Mouse (Mus musculus): Measurements from ENCODE around the gene Defa30. TPM values are rescaled to one million over a fixed set of nuclear protein-coding genes. Genes with fewer than 3 reads are reported as not detected.
"Not testable (repeated sequence)": the region's sequence is repeated elsewhere in the genome, so short reads cannot be mapped to it uniquely, and the experiment has no call there.

The Defa30 gene
- total RNA-seq (2021) (not detected), polyA plus RNA-seq (2012; rRNA removed) (not detected in 2 replicates)
- long read RNA-seq = 0 reads

DNA sequence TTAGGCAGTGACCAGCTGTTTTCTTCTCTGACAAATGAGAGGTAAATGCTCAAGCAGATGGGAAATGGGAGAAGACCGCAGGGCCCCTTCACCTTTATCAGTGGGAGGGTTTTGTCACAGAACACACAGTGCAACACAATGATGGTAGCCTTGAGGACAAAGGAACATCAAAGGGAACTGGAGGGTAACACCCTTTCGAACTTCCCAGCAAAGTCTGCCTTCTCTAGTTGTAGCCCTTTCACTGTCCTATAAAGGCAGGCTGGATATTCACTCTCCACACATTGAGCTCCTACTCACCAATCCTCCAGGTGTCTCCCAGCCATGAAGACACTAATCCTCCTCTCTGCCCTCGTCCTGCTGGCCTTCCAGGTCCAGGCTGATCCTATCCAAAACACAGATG is at the start of gene Defa30:
Gene Defa30 (plus strand): TSS at position 301 of the 400 bp plus-strand sequence.
- DNase-seq = not testable (repeated sequence)

DNA sequence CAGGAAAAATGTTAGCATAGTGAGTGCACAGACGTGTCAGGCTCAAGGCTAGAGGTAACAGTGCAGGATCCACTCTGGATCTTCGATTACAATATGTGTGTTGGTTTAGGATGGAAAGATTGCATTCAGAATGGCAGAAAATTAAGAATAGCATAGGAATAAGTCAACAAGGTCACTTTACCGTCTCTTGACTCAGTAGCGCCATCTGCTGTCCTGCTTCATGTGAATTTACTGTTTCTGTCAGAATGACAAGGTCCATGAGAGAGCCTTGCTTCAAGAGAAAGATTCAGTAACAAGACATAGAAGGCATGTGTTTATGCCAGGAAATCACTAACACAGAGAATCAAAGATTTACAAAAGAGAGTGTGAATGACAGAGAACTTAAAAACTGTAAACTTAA is 41.3 kb upstream of the Defa30 start:
- DNase-seq = peak; percentile 19

GRCm38 (mm10) chr8:21095950-21096349 is 38.5 kb upstream of the Defa30 start, which contains the start of gene Gm14851:
Gene Gm14851, minus strand, starts transcription at chr8:21096050.
- DNase-seq = not testable (repeated sequence)

DNA sequence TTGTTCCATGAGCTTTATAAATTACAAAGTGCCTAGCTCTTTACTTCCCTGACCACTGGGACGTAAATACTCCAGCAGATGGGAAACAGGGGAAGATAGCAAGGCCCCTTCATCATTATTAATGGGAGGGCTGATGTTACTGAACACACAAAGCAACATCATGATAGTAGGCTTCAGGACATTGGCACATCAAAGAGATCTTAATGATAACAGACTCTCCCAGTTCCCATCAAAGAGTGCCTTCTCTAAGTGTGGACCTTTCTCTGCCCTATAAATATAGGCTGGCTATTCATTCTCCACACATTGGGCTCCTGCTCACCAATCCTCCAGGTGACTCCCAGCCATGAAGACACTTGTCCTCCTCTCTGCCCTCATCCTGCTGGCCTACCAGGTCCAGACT is 27.5 kb downstream of the Defa30 start, which contains the start of gene Defa22:
Gene Defa22 (plus strand): TSS at position 301 of the 400 bp plus-strand sequence.
- DNase-seq = not testable (repeated sequence)

Other genes starting within 250 kb of the Defa30 start
- gene Defb33, start 242.0 kb upstream of the Defa30 start, total RNA-seq (2021) = not detected
- not detected in 2 replicates for gene Defb33, start 242.0 kb upstream of the Defa30 start, polyA plus RNA-seq (2012; rRNA removed)
- gene Gm15056, start 232.0 kb upstream of the Defa30 start, total RNA-seq (2021) = not detected
- gene Gm15056, start 232.0 kb upstream of the Defa30 start, polyA plus RNA-seq (2012; rRNA removed) = not detected in 2 replicates
- not detected for gene Gm6040, start 212.6 kb upstream of the Defa30 start, total RNA-seq (2021)
- gene Gm6040, start 212.6 kb upstream of the Defa30 start, polyA plus RNA-seq (2012; rRNA removed) = not detected in 2 replicates
- not detected for gene AY761185, start 189.9 kb upstream of the Defa30 start, total RNA-seq (2021)
- not detected in 2 replicates for gene AY761185, start 189.9 kb upstream of the Defa30 start, polyA plus RNA-seq (2012; rRNA removed)
- gene Defa21, start 109.1 kb upstream of the Defa30 start, total RNA-seq (2021) = not detected
- not detected in 2 replicates for gene Defa21, start 109.1 kb upstream of the Defa30 start, polyA plus RNA-seq (2012; rRNA removed)
- not detected for gene Defa23, start 79.6 kb upstream of the Defa30 start, total RNA-seq (2021)
- not detected in 2 replicates for gene Defa23, start 79.6 kb upstream of the Defa30 start, polyA plus RNA-seq (2012; rRNA removed)
- not detected for gene Defa35, start 69.6 kb upstream of the Defa30 start, total RNA-seq (2021)
- gene Defa35, start 69.6 kb upstream of the Defa30 start, polyA plus RNA-seq (2012; rRNA removed) = not detected in 2 replicates
- gene Defa25, start 50.2 kb upstream of the Defa30 start, total RNA-seq (2021) = not detected
- gene Defa25, start 50.2 kb upstream of the Defa30 start, polyA plus RNA-seq (2012; rRNA removed) = not detected in 2 replicates
- not detected for gene Gm14851, start 38.6 kb upstream of the Defa30 start, total RNA-seq (2021)
- not detected in 2 replicates for gene Gm14851, start 38.6 kb upstream of the Defa30 start, polyA plus RNA-seq (2012; rRNA removed)
- not detected for gene Defa22, start 27.6 kb downstream of the Defa30 start, total RNA-seq (2021)
- not detected in 2 replicates for gene Defa22, start 27.6 kb downstream of the Defa30 start, polyA plus RNA-seq (2012; rRNA removed)
- gene Defa31, start 57.0 kb downstream of the Defa30 start, total RNA-seq (2021) = not detected
- gene Defa31, start 57.0 kb downstream of the Defa30 start, polyA plus RNA-seq (2012; rRNA removed) = not detected in 2 replicates
- gene Gm15293, start 66.9 kb downstream of the Defa30 start, total RNA-seq (2021) = not detected
- gene Gm15293, start 66.9 kb downstream of the Defa30 start, polyA plus RNA-seq (2012; rRNA removed) = not detected in 2 replicates
- gene Gm15292, start 115.1 kb downstream of the Defa30 start, total RNA-seq (2021) = not detected
- gene Gm15292, start 115.1 kb downstream of the Defa30 start, polyA plus RNA-seq (2012; rRNA removed) = not detected in 2 replicates
- gene Defa27, start 180.9 kb downstream of the Defa30 start, total RNA-seq (2021) = not detected
- not detected in 2 replicates for gene Defa27, start 180.9 kb downstream of the Defa30 start, polyA plus RNA-seq (2012; rRNA removed)
- gene Defa29, start 192.4 kb downstream of the Defa30 start, total RNA-seq (2021) = not detected
- not detected in 2 replicates for gene Defa29, start 192.4 kb downstream of the Defa30 start, polyA plus RNA-seq (2012; rRNA removed)
- gene Defa2, start 243.9 kb downstream of the Defa30 start, total RNA-seq (2021) = not detected
- not detected in 2 replicates for gene Defa2, start 243.9 kb downstream of the Defa30 start, polyA plus RNA-seq (2012; rRNA removed)